Mouse (Mus musculus): ENCODE results near the gene Acsbg2.

GRCm38 (mm10) chr17:56896513-56897129, 22.4 kb upstream of the Acsbg2 start:
- no peak for TF ChIP-seq TAL1 (IDR thresholded peaks at IDR 0.05; ENCODE audit: low read length)
- no peak for TF ChIP-seq GATA1 (IDR thresholded peaks at IDR 0.05; ENCODE audit: low read length)
